ENCODE assay signal across 18 mouse cellular contexts in the genomic region with DNA sequence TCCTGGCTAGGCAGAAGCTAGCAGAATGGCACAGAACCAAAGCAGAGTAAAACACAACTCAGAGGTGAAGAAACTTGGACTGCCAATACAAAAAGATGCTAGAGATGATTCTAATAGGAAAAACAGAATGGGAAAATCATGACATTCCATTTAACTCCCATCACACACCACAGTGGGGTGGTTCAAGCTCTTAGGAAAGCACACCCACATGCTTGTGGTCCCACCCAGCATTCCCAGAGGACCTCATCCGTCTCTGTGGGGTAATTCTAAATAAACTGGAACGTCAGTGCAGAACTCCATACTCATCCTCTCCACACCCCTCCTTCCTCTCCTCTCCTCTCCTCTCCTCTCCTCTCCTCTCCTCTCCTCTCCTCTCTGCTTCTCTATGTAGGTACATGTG.
"Had no signal": no experiment of that assay in that cellular context is flagged by ENCODE, and none has a peak within 500 bp of the region (broad histone marks: within the 10 kb centered on the region; RNA-seq: fewer than 3 reads in every experiment).

No protein-coding gene starts in this region.

- H3K4me1 ChIP-seq: liver, embryonic 13.5 days; liver, embryonic 15.5 days; stomach, embryonic 15.5 days had no signal

- ATAC-seq: liver, postnatal 0 days; midbrain, embryonic 16.5 days had no signal

- H3K36me3 ChIP-seq: liver, embryonic 13.5 days; liver, embryonic 15.5 days; neural tube, embryonic 12.5 days; stomach, embryonic 15.5 days had no signal

- H3K9me3 ChIP-seq: liver, embryonic 13.5 days; liver, embryonic 15.5 days; megakaryocyte, embryonic 14.5 days; neural tube, embryonic 12.5 days; stomach, embryonic 15.5 days had no signal

- DNase-seq: liver, embryonic 13.5 days; liver, postnatal 0 days; lung, embryonic 14.5 days; lung, postnatal 10 days; lung, postnatal 4 days; midbrain, embryonic 14.5 days; right cerebral cortex, postnatal 25 days; right cerebral cortex, postnatal 4 days; thymus, adult 2 months; thymus, postnatal 25 days; thymus, postnatal 4 days had no signal

- H3K4me3 ChIP-seq: liver, embryonic 13.5 days; liver, embryonic 15.5 days; megakaryocyte, embryonic 14.5 days; neural tube, embryonic 12.5 days; stomach, embryonic 15.5 days had no signal

- H3K9ac ChIP-seq: liver, embryonic 13.5 days; liver, embryonic 15.5 days; liver, postnatal 0 days; lung, embryonic 14.5 days; neural tube, embryonic 12.5 days; stomach, embryonic 15.5 days had no signal

- H3K4me2 ChIP-seq: liver, embryonic 13.5 days; liver, embryonic 15.5 days; lung, embryonic 14.5 days; midbrain, embryonic 11.5 days; neural tube, embryonic 12.5 days; stomach, embryonic 15.5 days had no signal

- H3K27ac ChIP-seq: liver, embryonic 13.5 days; liver, embryonic 15.5 days; neural tube, embryonic 12.5 days; stomach, embryonic 15.5 days; stomach, postnatal 0 days had no signal

- H3K27me3 ChIP-seq: liver, embryonic 13.5 days; liver, embryonic 15.5 days; neural tube, embryonic 12.5 days; stomach, embryonic 15.5 days had no signal
